Mouse (Mus musculus): ENCODE measurements around the gene B3galt1.
A peak's percentile ranks its signal among the peaks of the same experiment; 100 is the strongest.

Gene B3galt1

GRCm38 (mm10) chr2:67903769-67904168 is 338.1 kb downstream of the B3galt1 start:
- no peak for DNase-seq (ENCODE audit: low read depth, low spot score)

- no peak for DNase-seq (ENCODE audit: low read depth, low spot score)
These were observed 366.3 kb downstream of the B3galt1 start for GRCm38 (mm10) chr2:67931994-67932393.

- DNase-seq (ENCODE audit: low read depth, low spot score): no peak
These were observed 382.7 kb downstream of the B3galt1 start for GRCm38 (mm10) chr2:67948408-67948807.

- DNase-seq (ENCODE audit: low read depth, low spot score): no peak
These were observed 390.5 kb downstream of the B3galt1 start for GRCm38 (mm10) chr2:67956182-67956581.

- DNase-seq (ENCODE audit: low read depth, low spot score): no peak
These were observed 391.9 kb downstream of the B3galt1 start for GRCm38 (mm10) chr2:67957561-67957960.

GRCm38 (mm10) chr2:67960711-67961110 is 395.0 kb downstream of the B3galt1 start:
- no peak for DNase-seq (ENCODE audit: low read depth, low spot score)

- DNase-seq (ENCODE audit: low read depth, low spot score): no peak
These were observed 403.1 kb downstream of the B3galt1 start for GRCm38 (mm10) chr2:67968812-67969211.

- DNase-seq (ENCODE audit: low read depth, low spot score): no peak
These were observed 405.4 kb downstream of the B3galt1 start for GRCm38 (mm10) chr2:67971091-67971490.

- DNase-seq (ENCODE audit: low read depth, low spot score): no peak
These were observed 405.9 kb downstream of the B3galt1 start for GRCm38 (mm10) chr2:67971576-67971975.

GRCm38 (mm10) chr2:67975764-67976163 is 410.1 kb downstream of the B3galt1 start:
- DNase-seq (ENCODE audit: low read depth, low spot score): no peak

GRCm38 (mm10) chr2:67976488-67976887 is 410.8 kb downstream of the B3galt1 start:
- DNase-seq (ENCODE audit: low read depth, low spot score): no peak

GRCm38 (mm10) chr2:67977620-67978262 is 412.1 kb downstream of the B3galt1 start:
- DNase-seq (ENCODE audit: low read depth, low spot score): no peak

GRCm38 (mm10) chr2:67983563-67983962 is 417.9 kb downstream of the B3galt1 start:
- DNase-seq (ENCODE audit: low read depth, low spot score): no peak

GRCm38 (mm10) chr2:67985133-67985532 is 419.5 kb downstream of the B3galt1 start:
- no peak for DNase-seq (ENCODE audit: low read depth, low spot score)

GRCm38 (mm10) chr2:67993421-67993820 is 427.8 kb downstream of the B3galt1 start:
- no peak for DNase-seq (ENCODE audit: low read depth, low spot score)

GRCm38 (mm10) chr2:68003091-68003490 is 437.4 kb downstream of the B3galt1 start:
- DNase-seq (ENCODE audit: low read depth, low spot score): no peak

- no peak for DNase-seq (ENCODE audit: low read depth, low spot score)
These were observed 439.5 kb downstream of the B3galt1 start for GRCm38 (mm10) chr2:68005210-68005609.

- DNase-seq (ENCODE audit: low read depth, low spot score): no peak
These were observed 440.0 kb downstream of the B3galt1 start for GRCm38 (mm10) chr2:68005711-68006110.

- DNase-seq (ENCODE audit: low read depth, low spot score): no peak
These were observed 445.7 kb downstream of the B3galt1 start for GRCm38 (mm10) chr2:68011336-68011735.

- DNase-seq (ENCODE audit: low read depth, low spot score): no peak
These were observed 454.6 kb downstream of the B3galt1 start for GRCm38 (mm10) chr2:68020251-68020680.

- peak; percentile 44 for DNase-seq (ENCODE audit: low read depth, low spot score)
These were observed 456.0 kb downstream of the B3galt1 start for GRCm38 (mm10) chr2:68021541-68022152.

GRCm38 (mm10) chr2:68028811-68029210 is 463.1 kb downstream of the B3galt1 start:
- no peak for DNase-seq (ENCODE audit: low read depth, low spot score)

GRCm38 (mm10) chr2:68034711-68035110 is 469.0 kb downstream of the B3galt1 start:
- no peak for DNase-seq (ENCODE audit: low read depth, low spot score)
